Comparison of ENCODE assay signal across 13 mouse cellular contexts in the genomic region with DNA sequence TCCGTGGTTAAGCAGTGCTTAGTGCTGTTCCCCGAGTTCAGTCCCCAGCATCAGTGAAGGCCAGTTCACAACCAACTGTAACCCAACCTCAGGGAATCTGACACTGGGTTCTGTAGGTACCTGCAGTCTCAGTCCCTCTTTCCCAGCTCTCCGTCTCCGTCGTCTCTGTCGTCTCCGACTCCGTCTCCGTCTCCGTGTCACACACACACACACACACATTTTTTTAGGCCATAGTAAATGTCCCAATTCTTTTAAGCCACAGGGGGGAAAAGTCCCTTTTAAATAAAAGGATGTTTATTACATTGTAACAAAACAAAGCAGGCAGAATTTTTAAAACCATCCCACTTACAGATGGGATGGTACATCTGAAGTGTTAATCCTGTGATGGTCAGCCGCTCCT.
DNase-seq lines count a peak whose midpoint lies in the region; ATAC-seq lines count a peak whose summit lies in the region.
"Had no signal": no experiment of that assay in that cellular context is flagged by ENCODE, and none has a peak within 500 bp of the region (broad histone marks: within the 10 kb centered on the region; RNA-seq: fewer than 3 reads in every experiment).

No protein-coding gene starts in this region.

- WGBS in neural tube, embryonic 11.5 days: 80% methylated on average over 11 of the region's 11 CpGs
- WGBS in hindbrain, embryonic 11.5 days: 68% methylated on average over 11 of the region's 11 CpGs
- 24% methylated on average over 11 of the region's 11 CpGs for WGBS in midbrain, embryonic 14.5 days

- intact Hi-C loops in heart, postnatal 36 days (cut with DNase I): no loop called here
- intact Hi-C loops in left cerebral cortex, postnatal 36 days (cut with DNase I): no loop called here

- no peak overlapping the region for H3K4me2 ChIP-seq in neural tube, embryonic 11.5 days (ENCODE audit: low read depth)
- H3K4me2 ChIP-seq in hindbrain, embryonic 11.5 days (replicated peaks; ENCODE audit: low read depth, low read length): no peak overlapping the region
- peak overlapping the region; percentile 10; the same call in 1 of the 2 replicates for H3K4me2 ChIP-seq in midbrain, embryonic 14.5 days (ENCODE audit: low read length)
- H3K4me2 ChIP-seq: heart, embryonic 15.5 days had no signal

- ATAC-seq in neural tube, embryonic 11.5 days (ENCODE audit: insufficient read depth, low FRiP score, low TSS enrichment): no peak
- no peak for ATAC-seq in hindbrain, embryonic 11.5 days (ENCODE audit: low FRiP score)
- ATAC-seq in midbrain, embryonic 14.5 days (ENCODE audit: low FRiP score, low TSS enrichment): no peak
- ATAC-seq: CD4-positive, CD25-positive, alpha-beta regulatory T cell, adult 4 months; inflammation-experienced regulatory T-cells, adult 6 months had no signal

- no peaks in the 10 kb centered on the region for H3K27me3 ChIP-seq in neural tube, embryonic 11.5 days (ENCODE audit: control insufficient read depth, insufficient read depth, low read length)
- no peaks in the 10 kb centered on the region for H3K27me3 ChIP-seq in hindbrain, embryonic 11.5 days (ENCODE audit: control insufficient read depth, insufficient read depth, low read length)
- no peaks in the 10 kb centered on the region for H3K27me3 ChIP-seq in midbrain, embryonic 14.5 days (ENCODE audit: control insufficient read depth, insufficient read depth, low read length)
- H3K27me3 ChIP-seq: heart, embryonic 15.5 days had no signal

- H3K9me3 ChIP-seq in neural tube, embryonic 11.5 days (ENCODE audit: control insufficient read depth, low read length): no peaks in the 10 kb centered on the region
- H3K9me3 ChIP-seq in hindbrain, embryonic 11.5 days (ENCODE audit: control insufficient read depth, low read length): no peaks in the 10 kb centered on the region
- no peaks in the 10 kb centered on the region for H3K9me3 ChIP-seq in midbrain, embryonic 14.5 days (ENCODE audit: control insufficient read depth, low read length)
- H3K9me3 ChIP-seq: heart, embryonic 15.5 days had no signal

- no peak overlapping the region for H3K4me3 ChIP-seq in neural tube, embryonic 11.5 days (ENCODE audit: low read depth, low read length)
- no peak overlapping the region for H3K4me3 ChIP-seq in hindbrain, embryonic 11.5 days (ENCODE audit: low read depth, low read length)
- no peak overlapping the region for H3K4me3 ChIP-seq in midbrain, embryonic 14.5 days (replicated peaks; ENCODE audit: low read depth, low read length)
- H3K4me3 ChIP-seq: heart, embryonic 15.5 days had no signal

- H3K9ac ChIP-seq in neural tube, embryonic 11.5 days (ENCODE audit: low read length): no peak overlapping the region
- H3K9ac ChIP-seq in hindbrain, embryonic 11.5 days (ENCODE audit: low read depth, low read length): no peak overlapping the region
- no peak overlapping the region for H3K9ac ChIP-seq in midbrain, embryonic 14.5 days (replicated peaks; ENCODE audit: low read length)
- H3K9ac ChIP-seq: heart, embryonic 15.5 days had no signal

- H3K4me1 ChIP-seq in neural tube, embryonic 11.5 days (ENCODE audit: control insufficient read depth, insufficient read depth, low read length): peaks cover 20% of the 10 kb centered on the region
- peaks cover 11% of the 10 kb centered on the region for H3K4me1 ChIP-seq in hindbrain, embryonic 11.5 days (replicated peaks; ENCODE audit: control insufficient read depth, insufficient read depth, low read length)
- H3K4me1 ChIP-seq in midbrain, embryonic 14.5 days (ENCODE audit: control insufficient read depth, insufficient read depth, low read length): peaks cover 23% of the 10 kb centered on the region

- H3K27ac ChIP-seq in neural tube, embryonic 11.5 days (ENCODE audit: low read depth, low read length): peak overlapping the region; percentile 93
- H3K27ac ChIP-seq in hindbrain, embryonic 11.5 days (ENCODE audit: low read depth, low read length): peak overlapping the region; percentile 93
- H3K27ac ChIP-seq in midbrain, embryonic 14.5 days (replicated peaks; ENCODE audit: low read depth, low read length): peak overlapping the region; percentile 80

- H3K36me3 ChIP-seq in neural tube, embryonic 11.5 days (ENCODE audit: control insufficient read depth, insufficient read depth, low read length): no peaks in the 10 kb centered on the region
- no peaks in the 10 kb centered on the region for H3K36me3 ChIP-seq in hindbrain, embryonic 11.5 days (ENCODE audit: control insufficient read depth, insufficient read depth, low read length)
- no peaks in the 10 kb centered on the region for H3K36me3 ChIP-seq in midbrain, embryonic 14.5 days (ENCODE audit: control insufficient read depth, insufficient read depth, low read length)
- H3K36me3 ChIP-seq: heart, embryonic 15.5 days had no signal

- no peak for DNase-seq in neural tube, embryonic 11.5 days (ENCODE audit: low spot score)
- no peak for DNase-seq in neural tube, embryonic 10.5 days (ENCODE audit: extremely low spot score, low spot score)
- DNase-seq in hindbrain, embryonic 11.5 days (ENCODE audit: low spot score): peak; percentile 37
- DNase-seq in midbrain, embryonic 14.5 days: peak; percentile 18
- no peak for DNase-seq in heart, postnatal 36 days
- no peak for DNase-seq in left cerebral cortex, postnatal 36 days (ENCODE audit: low spot score in 2 of 2)
- no peak for DNase-seq in ovary, postnatal 36 days (ENCODE audit: low spot score)
- DNase-seq: adrenal gland, adult 8-10 months; cerebellum, adult 2 months; embryo, embryonic 11 days had no signal

Comparison
In these comparisons a context has a peak if more than half of its experiments do, and no peak if none do; other contexts are left out.
1. DNase-seq: peak in hindbrain, embryonic 11.5 days (single experiment) and midbrain, embryonic 14.5 days (single experiment); none in neural tube, embryonic 11.5 days (single experiment), neural tube, embryonic 10.5 days (single experiment), heart, postnatal 36 days (0 of 2), left cerebral cortex, postnatal 36 days (0 of 2) and ovary, postnatal 36 days (single experiment).
2. Peak in every context shown above with its lines, with median percentiles within 50 percentile points of each other: H3K27ac ChIP-seq.